ENCODE assay signal across 10 mouse cellular contexts in genomic region chr9:9049202-9049601, GRCm38 (mm10).
A peak's percentile ranks its signal among the peaks of the same experiment; 100 is the strongest.
DNase-seq lines count a peak whose midpoint lies in the region; ATAC-seq and TF ChIP-seq lines count a peak whose summit lies in the region.
"Had no signal": no experiment of that assay in that cellular context is flagged by ENCODE, and none has a peak within 500 bp of the region (broad histone marks: within the 10 kb centered on the region; RNA-seq: fewer than 3 reads in every experiment).

No protein-coding gene starts in this region.

- no peak overlapping the region for H3K4me2 ChIP-seq in lung, embryonic 14.5 days

- no peak overlapping the region for H3K4me3 ChIP-seq in lung, embryonic 14.5 days (ENCODE audit: low read depth, low read length)
- no peak overlapping the region for H3K4me3 ChIP-seq in lung, adult 2 months (replicated peaks; ENCODE audit: extremely low read depth, low read depth, low read length)
- H3K4me3 ChIP-seq: erythroblast, embryonic 14.5 days had no signal

- 57% methylated on average over 3 of the region's 3 CpGs for WGBS in lung, embryonic 14.5 days
- 53% methylated on average over 3 of the region's 3 CpGs for WGBS in lung, adult 2 months

- no peak for TF ChIP-seq POLR2A in lung, adult 2 months (IDR thresholded peaks at IDR 0.05; ENCODE audit: borderline replicate concordance, extremely low read depth, low read depth, low read length)

- H3K9me3 ChIP-seq in lung, embryonic 14.5 days (ENCODE audit: low read depth, low read length): no peaks in the 10 kb centered on the region

- no peaks in the 10 kb centered on the region for H3K27me3 ChIP-seq in lung, embryonic 14.5 days (ENCODE audit: insufficient read depth, low read length)

- H3K27ac ChIP-seq in lung, embryonic 14.5 days (ENCODE audit: low read depth): no peak overlapping the region

- peak; percentile 42 for TF ChIP-seq CTCF in lung, embryonic 14.5 days (IDR thresholded peaks at IDR 0.05; ENCODE audit: low read depth)
- no peak for TF ChIP-seq CTCF in lung, adult 2 months (IDR thresholded peaks at IDR 0.05; ENCODE audit: insufficient read depth, low read length)

- ATAC-seq in lung, embryonic 14.5 days (ENCODE audit: insufficient read depth): no peak
- ATAC-seq in erythroid progenitor cell, adult 5-6 weeks (replicated peaks; ENCODE audit: low FRiP score, poor library complexity, severe bottlenecking): no peak
- ATAC-seq: hindbrain, embryonic 16.5 days had no signal

- intact Hi-C loops in heart, postnatal 25 days (cut with DNase I): loop anchor here (10.0 kb wide), 1 partner anchor 736 kb away; no protein-coding TSS in a partner anchor

- peaks cover 7% of the 10 kb centered on the region; the same call in 1 of the 2 replicates for H3K36me3 ChIP-seq in lung, embryonic 14.5 days (ENCODE audit: insufficient read depth)

- peak; percentile 13 for DNase-seq in heart, adult 8-10 months (ENCODE audit: low spot score)
- no peak for DNase-seq in heart, postnatal 25 days (ENCODE audit: low spot score)
- peak; percentile 85 for DNase-seq in lung, embryonic 14.5 days
- no peak for DNase-seq in lung, adult 2 months
- DNase-seq in R1 (ENCODE audit: low read depth, low spot score): peak; percentile 69
- peak; percentile 29 for DNase-seq in lung, postnatal 25 days (ENCODE audit: low spot score)
- no peak for DNase-seq in frontal cortex, postnatal 14 days (ENCODE audit: low spot score in 2 of 2)

- no peak overlapping the region for H3K9ac ChIP-seq in lung, embryonic 14.5 days

- H3K4me1 ChIP-seq in lung, embryonic 14.5 days (ENCODE audit: insufficient read depth): no peaks in the 10 kb centered on the region
- no peaks in the 10 kb centered on the region for H3K4me1 ChIP-seq in lung, adult 2 months (ENCODE audit: control insufficient read depth, insufficient read depth, low read length)

Comparison
In these comparisons a context has a peak if more than half of its experiments do, and no peak if none do; other contexts are left out.
1. DNase-seq: peak in heart, adult 8-10 months (single experiment), lung, embryonic 14.5 days (single experiment), R1 (single experiment) and lung, postnatal 25 days (single experiment); none in heart, postnatal 25 days (single experiment), lung, adult 2 months (single experiment) and frontal cortex, postnatal 14 days (0 of 2).